Mouse (Mus musculus) CD4-positive helper T cell, adult 2 months (primary cell): ENCODE results near the gene Cad.

ENCODE experiments used
- DNase-seq: peaks from one replicate; pipeline ENCODE4 v3.0.0-alpha.2; 2012; ENCODE audit warnings: low read depth, missing footprints, low spot score

Cad gene

GRCm38 (mm10) chr5:31071059-31071458 is 16.5 kb downstream of the Cad start:
- DNase-seq: no peak

- no peak for DNase-seq
Observed at GRCm38 (mm10) chr5:31071821-31072220, 17.2 kb downstream of the Cad start.

- DNase-seq: no peak
Observed at GRCm38 (mm10) chr5:31073176-31073575, 18.6 kb downstream of the Cad start.

DNA sequence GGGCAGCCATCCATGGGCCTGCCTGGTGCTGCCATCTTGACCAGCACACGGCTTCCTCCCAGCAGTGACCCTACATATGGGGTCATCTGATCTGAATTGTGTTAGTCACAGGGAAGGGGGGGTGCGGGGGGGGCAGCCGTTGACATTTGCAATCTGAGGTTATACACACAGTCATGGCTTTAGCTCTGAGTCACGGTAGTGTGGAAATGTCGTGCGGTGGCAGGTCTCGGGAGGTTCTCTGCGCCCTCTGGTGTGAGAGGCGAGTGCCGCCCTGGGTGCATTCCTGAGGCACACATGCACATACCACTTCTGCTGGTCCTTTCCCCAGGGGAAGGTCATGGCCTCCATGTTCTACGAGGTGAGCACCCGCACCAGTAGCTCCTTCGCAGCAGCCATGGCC is 21.8 kb downstream of the Cad start:
- DNase-seq: no peak

DNA sequence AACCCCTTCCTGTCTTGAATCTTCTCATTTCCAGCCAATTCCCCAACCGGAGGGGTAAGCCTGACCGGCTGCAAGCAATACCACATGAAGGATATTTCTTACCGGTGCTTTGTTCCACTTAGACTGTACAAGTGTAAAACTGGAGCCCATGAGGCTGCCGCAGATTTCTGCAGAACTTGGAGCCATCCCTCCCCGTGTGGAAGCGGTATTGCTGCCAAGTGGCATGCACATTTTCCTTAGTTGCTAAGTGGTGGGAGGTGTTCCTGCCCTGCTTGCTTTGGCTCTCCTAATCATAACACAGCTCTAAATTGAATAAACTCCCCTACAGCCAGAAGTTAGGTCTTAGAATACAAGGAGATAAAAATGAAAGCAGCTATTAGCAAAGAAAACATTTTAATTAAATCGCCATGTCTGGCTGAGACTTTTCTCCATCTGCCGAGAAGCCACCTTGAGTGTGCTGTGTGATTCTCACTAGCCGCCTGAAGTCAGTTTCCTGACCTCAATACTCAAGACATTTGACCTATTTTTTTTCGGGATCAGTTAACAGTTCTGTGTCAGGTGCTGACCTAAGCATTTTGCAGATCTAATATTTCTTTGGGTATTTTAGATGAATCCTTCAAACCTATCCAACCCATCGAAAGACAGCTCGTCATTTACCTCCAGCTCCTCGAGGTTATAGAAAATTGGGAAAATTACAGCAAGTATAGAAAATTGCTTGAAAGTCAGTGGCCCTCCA is 25.6 kb downstream of the Cad start:
- no peak for DNase-seq

DNA sequence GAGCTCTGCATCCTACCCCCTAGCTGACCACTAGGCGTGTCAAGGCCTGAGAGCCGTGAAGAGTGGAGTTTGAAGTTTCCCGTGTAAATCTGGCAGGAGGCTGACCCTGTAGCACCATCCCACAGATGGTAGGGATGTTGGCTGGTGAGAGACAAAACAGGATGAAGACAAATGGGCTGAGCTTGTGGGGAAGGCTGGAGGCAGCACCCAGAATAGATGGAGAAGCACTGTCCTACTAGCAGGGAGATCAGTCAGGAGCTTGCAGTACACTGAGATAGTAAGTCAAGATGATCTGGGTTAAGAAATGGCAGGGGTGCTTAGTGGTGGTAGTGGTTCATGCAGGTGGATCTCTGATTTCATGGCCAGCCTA is 26.2 kb downstream of the Cad start:
- DNase-seq: no peak

GRCm38 (mm10) chr5:31081386-31081785 is 26.8 kb downstream of the Cad start:
- peak; percentile 45 for DNase-seq

DNA sequence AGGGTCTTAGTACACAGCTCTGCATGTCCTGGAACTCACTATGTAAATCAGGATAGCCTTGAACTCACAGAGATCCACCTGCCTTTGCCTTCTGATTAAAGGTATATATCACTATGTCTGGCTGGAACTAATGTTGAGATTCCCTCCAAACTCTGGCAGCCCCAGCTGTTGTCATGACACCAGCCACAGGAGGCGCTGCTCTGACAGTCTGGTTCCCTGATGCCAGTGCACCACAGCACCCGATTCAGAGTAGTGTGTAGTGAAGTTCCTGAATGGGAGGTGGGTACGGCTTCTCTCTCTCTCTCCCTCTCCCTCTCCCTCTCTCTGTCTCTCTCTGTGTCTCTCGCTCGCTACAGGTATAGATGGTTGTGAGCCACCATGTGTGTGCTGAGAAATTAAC is 27.8 kb downstream of the Cad start:
- peak; percentile 54 for DNase-seq

- DNase-seq: no peak
Observed at GRCm38 (mm10) chr5:31082935-31083625, 28.5 kb downstream of the Cad start.

- DNase-seq: peak; percentile 38
Observed at GRCm38 (mm10) chr5:31083949-31084348, 29.4 kb downstream of the Cad start.

- DNase-seq: no peak
Observed at GRCm38 (mm10) chr5:31086606-31087005, 32.0 kb downstream of the Cad start.

- DNase-seq: no peak
Observed at GRCm38 (mm10) chr5:31087131-31087530, 32.6 kb downstream of the Cad start.

GRCm38 (mm10) chr5:31092231-31092975 is 37.8 kb downstream of the Cad start:
- DNase-seq: no peak

- DNase-seq: peak; percentile 60
Observed at GRCm38 (mm10) chr5:31093151-31094041, 38.8 kb downstream of the Cad start.

DNA sequence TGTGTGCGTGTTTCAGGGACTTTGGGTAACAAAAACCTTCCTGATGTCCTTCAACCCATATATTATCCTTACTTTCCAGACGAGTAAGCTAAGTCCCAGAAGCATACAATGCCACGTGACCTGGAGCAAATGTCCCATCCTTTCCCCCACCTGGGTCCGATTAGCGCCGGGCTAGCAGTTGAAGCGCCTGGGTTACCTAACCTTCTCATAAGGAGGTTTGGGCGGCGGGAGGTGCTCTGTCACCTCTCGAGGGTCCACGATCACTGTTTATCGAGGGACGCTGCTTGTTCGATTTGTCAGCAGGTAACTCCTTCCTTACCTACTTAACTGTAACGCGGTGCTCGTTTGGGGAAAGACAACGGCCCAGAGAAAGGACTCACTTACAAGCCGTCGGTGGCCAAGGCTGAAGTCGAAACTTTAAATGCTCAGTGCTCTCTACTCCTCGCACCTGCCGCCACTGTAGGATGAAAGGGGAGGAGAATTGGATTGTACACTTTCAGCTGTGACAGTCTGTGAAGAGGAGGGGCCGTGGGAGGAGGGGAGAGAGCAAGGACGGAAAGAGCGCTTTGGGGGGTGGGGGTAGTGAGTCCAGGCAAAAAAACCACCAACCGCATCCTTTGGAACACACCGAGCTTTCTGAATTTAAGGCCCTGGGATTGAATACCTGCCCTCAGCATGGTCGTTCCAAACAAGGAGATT is 39.7 kb downstream of the Cad start:
- DNase-seq: peak; percentile 41

DNA sequence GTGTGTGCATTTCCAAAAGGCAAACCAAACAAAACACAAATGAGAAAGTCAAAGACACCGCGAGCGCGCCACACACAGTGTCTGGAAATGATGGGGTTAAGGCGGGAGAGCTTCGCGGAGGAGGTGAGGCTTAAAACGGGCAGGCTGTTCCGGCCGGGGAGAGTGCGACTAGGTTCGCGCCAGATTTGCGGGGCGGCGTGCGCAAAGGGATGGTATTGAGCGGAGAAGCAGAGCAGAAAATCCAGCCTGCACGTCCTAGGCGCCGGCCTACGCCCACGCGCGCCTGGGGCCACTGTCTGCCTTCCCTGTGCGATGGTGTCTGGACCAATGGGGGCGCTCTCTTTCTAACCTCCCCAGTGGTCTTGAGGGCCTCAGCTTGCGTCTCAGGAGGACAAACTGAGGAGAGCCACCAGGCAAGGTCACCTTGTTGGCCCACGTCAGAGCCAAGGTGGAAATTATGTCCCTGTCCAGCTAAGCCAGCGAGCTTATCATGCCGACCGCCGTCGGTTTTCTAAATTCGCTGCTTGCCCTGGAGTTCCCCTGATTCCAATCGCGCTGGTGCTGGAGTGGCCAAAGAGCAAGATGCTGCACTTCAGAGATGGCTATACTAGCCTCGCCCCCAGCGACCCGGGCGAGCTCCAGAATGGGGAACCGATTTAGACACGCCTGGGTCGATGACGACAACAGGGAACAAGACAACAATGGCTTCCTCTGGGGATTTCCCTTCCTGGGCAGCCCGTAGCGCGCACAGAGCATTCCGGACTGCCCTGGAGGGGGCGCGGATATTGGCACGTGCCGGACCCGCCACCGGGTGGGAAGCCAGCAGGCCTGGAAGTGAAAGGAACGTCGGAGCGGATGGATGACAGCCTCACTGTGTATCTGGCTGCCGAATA is 40.5 kb downstream of the Cad start:
- peak; percentile 80 for DNase-seq

GRCm38 (mm10) chr5:31095711-31096480 is 41.3 kb downstream of the Cad start:
- DNase-seq: no peak

- no peak for DNase-seq
Observed at GRCm38 (mm10) chr5:31105814-31106335, 51.3 kb downstream of the Cad start, which contains the start of gene Dnajc5g. Gene Dnajc5g, plus strand, starts transcription at chr5:31106285.

DNA sequence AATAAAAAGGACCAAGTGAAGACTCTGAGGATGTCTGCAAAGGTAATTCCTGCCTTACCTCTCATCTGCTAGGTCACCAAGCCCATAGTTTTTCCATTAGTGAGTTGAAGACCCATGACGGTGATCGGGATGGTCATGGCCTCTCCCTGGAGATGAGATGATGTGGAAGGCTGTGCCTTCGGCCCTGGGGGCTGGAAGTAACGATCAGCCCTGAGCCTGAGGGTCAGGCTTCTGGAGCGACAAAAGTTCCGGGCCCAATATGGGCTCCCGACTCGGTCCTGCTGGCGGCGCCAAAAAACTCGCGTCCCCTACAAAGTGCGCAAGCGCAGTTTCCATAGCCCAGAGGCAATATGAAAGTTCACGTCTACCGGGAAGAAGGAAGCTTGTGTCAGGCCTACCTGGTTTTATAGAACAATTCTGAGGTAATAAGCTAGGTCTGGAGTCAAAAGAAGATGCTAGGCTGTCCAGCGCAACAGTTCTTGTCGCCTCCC is 53.5 kb downstream of the Cad start, which contains the start of gene Slc30a3:
Slc30a3 (minus strand) TSS at position 238 of the 491 bp plus-strand sequence.
- no peak for DNase-seq
